Mouse (Mus musculus): ENCODE measurements around the gene Coro1a. TPM values are rescaled to one million over a fixed set of nuclear protein-coding genes. Genes with fewer than 3 reads are reported as not detected.

Gene Coro1a
- polyA plus RNA-seq, 1 experiment from 2014 or later, result 50.1 TPM

- ATAC-seq (ENCODE audit: insufficient read depth, low FRiP score, low read depth), result no peak
- H3K27ac ChIP-seq, result no peak overlapping the region
- no peak overlapping the region for H3K9ac ChIP-seq
- H3K4me2 ChIP-seq, result peak overlapping the region; percentile 82
- no peaks in the 10 kb centered on the region for H3K9me3 ChIP-seq
- peak overlapping the region; percentile 43 for H3K4me3 ChIP-seq (replicated peaks)
- H3K4me1 ChIP-seq, result peaks cover 16% of the 10 kb centered on the region
- WGBS, result 22% methylated on average over 7 of the region's 7 CpGs
- peaks cover 15% of the 10 kb centered on the region; the same call in 1 of the 2 replicates for H3K27me3 ChIP-seq (replicated peaks)
- H3K36me3 ChIP-seq, result no peaks in the 10 kb centered on the region
Observed at GRCm38 (mm10) chr7:126703757-126704077, 3.9 kb downstream of the Coro1a start.

GRCm38 (mm10) chr7:126702861-126703756 is 4.5 kb downstream of the Coro1a start:
- H3K9ac ChIP-seq, result no peak overlapping the region
- no peak overlapping the region for H3K27ac ChIP-seq
- 70% methylated on average over 12 of the region's 12 CpGs for WGBS
- H3K27me3 ChIP-seq (replicated peaks), result peaks cover 15% of the 10 kb centered on the region; the same call in 1 of the 2 replicates
- ATAC-seq (ENCODE audit: insufficient read depth, low FRiP score, low read depth), result no peak
- H3K9me3 ChIP-seq, result no peaks in the 10 kb centered on the region
- H3K36me3 ChIP-seq, result no peaks in the 10 kb centered on the region
- peaks cover 16% of the 10 kb centered on the region for H3K4me1 ChIP-seq
- 0 out of 2 replicates have a peak overlapping the region, but pooled peaks have one; percentile 82 for H3K4me2 ChIP-seq
- H3K4me3 ChIP-seq (replicated peaks), result peak overlapping the region; percentile 43

DNA sequence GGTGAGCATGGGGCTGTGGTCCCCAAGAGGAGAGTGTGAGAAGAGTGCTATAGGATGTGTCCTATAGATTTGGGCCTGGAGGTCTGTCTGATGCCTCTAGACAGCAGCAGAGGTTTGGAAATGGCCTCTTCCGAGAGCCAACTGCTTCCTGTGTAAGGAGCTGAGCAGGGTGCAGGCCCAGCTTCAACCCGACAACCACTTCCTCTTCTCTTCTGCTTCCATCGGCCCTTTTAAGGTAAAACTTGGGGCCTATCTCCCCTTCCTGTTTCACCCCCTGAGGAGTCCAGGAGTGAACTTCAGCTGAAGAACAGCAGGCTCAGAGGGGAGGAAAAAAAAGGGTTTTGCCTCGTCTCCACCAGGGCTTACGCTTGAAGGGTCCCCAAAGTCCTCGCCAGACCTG is 5.2 kb downstream of the Coro1a start:
- H3K27me3 ChIP-seq (replicated peaks), result peaks cover 15% of the 10 kb centered on the region; the same call in 1 of the 2 replicates

GRCm38 (mm10) chr7:126701559-126702357 is 5.8 kb downstream of the Coro1a start:
- Histone ChIP-seq H3K27me3 (replicated peaks) (peaks cover 15% of the 10 kb centered on the region; the same call in 1 of the 2 replicates), H3K9me3 (no peaks in the 10 kb centered on the region), H3K4me3 (replicated peaks) (0 out of 2 replicates have a peak overlapping the region, but pooled peaks have one; percentile 8), H3K27ac (peak overlapping the region; percentile 4; the same call in 1 of the 2 replicates), H3K36me3 (no peaks in the 10 kb centered on the region), H3K9ac (no peak overlapping the region), H3K4me1 (peaks cover 18% of the 10 kb centered on the region), H3K4me2 (peak overlapping the region; percentile 1; the same call in 1 of the 2 replicates)
- no peak for ATAC-seq (ENCODE audit: insufficient read depth, low FRiP score, low read depth)
- 53% methylated on average over 24 of the region's 24 CpGs for WGBS

More for the DNA sequence above, 5.2 kb downstream of the Coro1a start:
- Histone ChIP-seq H3K4me2 (0 out of 2 replicates have a peak overlapping the region, but pooled peaks have one; percentile 1), H3K9ac (no peak overlapping the region), H3K36me3 (no peaks in the 10 kb centered on the region), H3K4me1 (peaks cover 16% of the 10 kb centered on the region), H3K27ac (peak overlapping the region; percentile 4; the same call in 1 of the 2 replicates), H3K9me3 (no peaks in the 10 kb centered on the region), H3K4me3 (replicated peaks) (0 out of 2 replicates have a peak overlapping the region, but pooled peaks have one; percentile 8)
- WGBS, result 75% methylated on average over 6 of the region's 6 CpGs
- no peak for ATAC-seq (ENCODE audit: insufficient read depth, low FRiP score, low read depth)

- Histone ChIP-seq H3K36me3 (no peaks in the 10 kb centered on the region), H3K4me2 (peak overlapping the region; percentile 1; the same call in 1 of the 2 replicates), H3K9ac (no peak overlapping the region), H3K27me3 (replicated peaks) (peaks cover 15% of the 10 kb centered on the region; the same call in 1 of the 2 replicates), H3K4me3 (replicated peaks) (0 out of 2 replicates have a peak overlapping the region, but pooled peaks have one; percentile 4), H3K9me3 (no peaks in the 10 kb centered on the region), H3K27ac (no peak overlapping the region), H3K4me1 (peaks cover 24% of the 10 kb centered on the region)
- peak; percentile 51 for ATAC-seq (ENCODE audit: insufficient read depth, low FRiP score, low read depth)
- WGBS, result 0% methylated on average over 11 of the region's 11 CpGs
Observed at GRCm38 (mm10) chr7:126701070-126701469, 6.5 kb downstream of the Coro1a start.

DNA sequence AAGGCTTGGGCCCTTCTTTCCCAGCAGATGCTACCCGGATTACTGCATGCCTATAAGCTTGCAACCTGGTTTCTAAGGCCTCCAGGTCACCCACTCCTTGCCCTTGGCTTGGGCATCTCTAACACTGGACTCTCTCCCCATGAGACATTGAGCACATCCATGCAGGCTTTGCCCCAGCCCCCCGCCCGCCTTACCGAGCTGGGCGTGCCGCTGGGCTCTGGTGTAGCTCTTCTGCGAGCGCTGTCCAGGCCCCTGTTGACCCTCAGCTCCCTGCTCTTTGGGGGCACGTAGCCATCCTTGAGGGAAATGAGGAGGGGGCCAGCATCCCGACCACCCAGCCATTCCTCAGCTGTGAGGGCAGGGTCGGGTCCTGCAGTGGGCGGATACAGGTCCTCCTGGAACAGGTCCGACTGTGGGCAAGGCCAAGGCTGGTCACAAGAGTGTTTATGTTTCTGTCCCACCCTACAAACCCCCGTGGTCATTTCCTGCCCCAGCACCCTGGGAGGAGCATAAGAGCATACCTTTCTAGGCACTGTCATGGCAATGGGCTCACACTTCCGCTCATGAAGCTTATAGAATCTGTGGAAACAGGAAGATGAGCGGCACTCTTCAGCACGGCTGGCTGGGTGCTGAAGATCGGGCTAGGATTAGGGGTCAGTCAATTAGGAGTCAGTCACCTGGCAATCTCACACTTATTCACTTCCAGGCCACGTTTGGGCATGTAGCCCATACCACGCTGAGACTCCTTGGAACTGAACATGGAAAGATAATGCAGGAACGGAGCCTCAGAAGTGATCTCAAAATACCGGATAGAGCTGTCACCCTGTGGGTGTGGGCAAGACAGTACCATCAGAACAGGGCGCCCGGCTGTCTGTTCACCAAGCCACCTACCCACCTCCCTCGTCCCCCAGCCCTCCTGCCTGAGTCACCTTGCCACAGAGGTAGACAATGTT is 7.2 kb downstream of the Coro1a start:
- no peak for ATAC-seq (ENCODE audit: insufficient read depth, low FRiP score, low read depth)
- Histone ChIP-seq H3K27ac (no peak overlapping the region), H3K4me2 (no peak overlapping the region), H3K9ac (no peak overlapping the region), H3K36me3 (no peaks in the 10 kb centered on the region), H3K9me3 (no peaks in the 10 kb centered on the region), H3K4me1 (peaks cover 24% of the 10 kb centered on the region), H3K4me3 (replicated peaks) (no peak overlapping the region), H3K27me3 (replicated peaks) (peaks cover 14% of the 10 kb centered on the region; the same call in 1 of the 2 replicates)
- 79% methylated on average over 25 of the region's 25 CpGs for WGBS

DNA sequence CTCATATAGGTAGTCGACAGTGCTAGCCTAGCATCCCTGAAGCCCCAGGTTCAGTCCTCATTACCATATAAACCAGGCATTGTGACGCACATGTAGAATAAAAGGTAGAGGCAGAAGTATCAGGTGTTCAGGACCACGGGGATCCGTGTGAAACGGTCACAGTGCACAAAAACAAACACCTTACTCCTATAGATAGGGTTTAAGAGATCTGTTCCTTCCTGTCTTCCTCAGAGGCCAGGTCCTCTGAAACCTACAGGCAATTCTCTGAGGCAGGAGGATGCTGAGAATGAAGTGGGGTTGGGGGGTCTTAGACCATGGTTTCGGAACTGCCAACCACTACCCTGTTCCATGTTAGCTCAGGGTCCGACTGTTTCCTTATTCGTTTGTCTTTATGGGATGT is 9.7 kb downstream of the Coro1a start:
- WGBS, result 92% methylated on average over 8 of the region's 8 CpGs
- Histone ChIP-seq H3K27me3 (replicated peaks) (no peaks in the 10 kb centered on the region), H3K4me1 (peaks cover 15% of the 10 kb centered on the region), H3K9ac (no peak overlapping the region), H3K4me2 (no peak overlapping the region), H3K36me3 (no peaks in the 10 kb centered on the region), H3K9me3 (no peaks in the 10 kb centered on the region), H3K4me3 (replicated peaks) (no peak overlapping the region), H3K27ac (no peak overlapping the region)
- no peak for ATAC-seq (ENCODE audit: insufficient read depth, low FRiP score, low read depth)

DNA sequence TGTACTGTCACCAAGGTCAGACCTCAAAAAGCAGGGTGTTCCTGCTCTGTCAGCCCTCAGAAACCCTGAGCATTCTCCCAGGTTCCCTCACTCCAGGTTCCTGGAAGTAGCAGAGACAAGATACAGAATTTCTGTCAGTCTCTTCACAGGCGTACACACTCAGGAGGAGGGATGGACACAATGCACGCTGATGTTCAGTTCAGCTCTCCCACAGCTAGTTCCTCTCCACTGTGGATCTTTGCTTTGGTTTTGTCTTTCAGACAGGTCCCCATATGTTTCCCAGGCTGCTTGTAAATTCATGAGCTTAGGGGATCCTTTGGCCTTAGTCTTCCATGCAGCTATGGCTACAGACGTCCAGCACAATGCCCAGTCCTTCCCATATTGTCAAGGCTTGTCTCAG is 10.7 kb downstream of the Coro1a start:
- no peaks in the 10 kb centered on the region for H3K27me3 ChIP-seq (replicated peaks)
- peak overlapping the region; percentile 95 for H3K4me2 ChIP-seq
- peak overlapping the region; percentile 87; the same call in 1 of the 2 replicates for H3K9ac ChIP-seq
- WGBS, result 78% methylated on average over 3 of the region's 3 CpGs
- no peaks in the 10 kb centered on the region for H3K9me3 ChIP-seq
- peak overlapping the region; percentile 93 for H3K4me3 ChIP-seq (replicated peaks)
- no peak overlapping the region for H3K27ac ChIP-seq
- H3K36me3 ChIP-seq, result peaks cover 5% of the 10 kb centered on the region
- peaks cover 15% of the 10 kb centered on the region for H3K4me1 ChIP-seq
- no peak for ATAC-seq (ENCODE audit: insufficient read depth, low FRiP score, low read depth)

DNA sequence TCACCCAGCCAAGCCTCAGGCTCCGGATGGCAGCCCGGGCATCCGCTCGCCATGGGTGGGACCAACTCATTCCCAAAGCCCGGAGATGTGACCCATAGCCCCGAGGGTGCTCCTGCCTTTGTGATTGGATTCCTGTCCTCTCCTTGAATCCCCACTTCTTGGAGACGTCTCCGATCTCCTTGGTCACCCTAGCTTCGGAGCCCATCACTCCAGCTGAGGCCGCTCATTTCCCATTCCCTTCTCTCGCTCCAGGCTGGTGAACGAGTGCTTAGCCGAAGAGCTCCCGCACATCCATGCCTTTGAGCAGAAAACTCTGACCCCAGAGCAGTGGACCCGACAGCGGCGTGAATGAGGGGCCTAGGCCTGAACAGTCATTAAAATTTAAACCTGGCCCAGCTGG is 11.3 kb downstream of the Coro1a start:
- peak overlapping the region; percentile 87 for H3K9ac ChIP-seq
- WGBS, result 3% methylated on average over 17 of the region's 17 CpGs
- peak overlapping the region; percentile 62; the same call in 1 of the 2 replicates for H3K27ac ChIP-seq
- peaks cover 9% of the 10 kb centered on the region for H3K36me3 ChIP-seq
- peak overlapping the region; percentile 95 for H3K4me2 ChIP-seq
- no peaks in the 10 kb centered on the region for H3K27me3 ChIP-seq (replicated peaks)
- ATAC-seq (ENCODE audit: insufficient read depth, low FRiP score, low read depth), result no peak
- H3K4me1 ChIP-seq, result peaks cover 15% of the 10 kb centered on the region
- H3K4me3 ChIP-seq (replicated peaks), result peak overlapping the region; percentile 93
- no peaks in the 10 kb centered on the region for H3K9me3 ChIP-seq

GRCm38 (mm10) chr7:126695631-126696207 is 11.9 kb downstream of the Coro1a start, which contains the start of gene Slx1b:
Gene Slx1b, minus strand, starts transcription at chr7:126695784.
- WGBS, result under 1% methylated on average over 40 of the region's 40 CpGs
- ATAC-seq (ENCODE audit: insufficient read depth, low FRiP score, low read depth), result peak; percentile 97
- peak within 1 kb of the TSS; percentile 95 for H3K4me2 ChIP-seq

More at GRCm38 (mm10) chr7:126695631-126696207, 11.9 kb downstream of the Coro1a start, which contains the start of gene Slx1b:
- Histone ChIP-seq H3K27ac (peak within 1 kb of the TSS; percentile 98), H3K9me3 (no peaks in the 10 kb centered on the region), H3K9ac (peak within 1 kb of the TSS; percentile 87), H3K27me3 (replicated peaks) (no peaks in the 10 kb centered on the region), H3K4me1 (peaks cover 13% of the 10 kb centered on the region), H3K36me3 (peaks cover 15% of the 10 kb centered on the region), H3K4me3 (replicated peaks) (peak within 1 kb of the TSS; percentile 93)

Data from stomach, embryonic 15.5 days (tissue).